Mouse (Mus musculus) embryonic facial prominence, embryonic 11.5 days (tissue): Measurements from ENCODE around the gene Tbl3. TPM values are rescaled to one million over a fixed set of nuclear protein-coding genes. Genes with fewer than 3 reads are reported as not detected.
"Not testable (repeated sequence)": the region's sequence is repeated elsewhere in the genome, so short reads cannot be mapped to it uniquely, and the experiment has no call there.

ENCODE experiments used
- ATAC-seq: fragments of 200-750 bp; cut with Nextera tagmentation; replicated peaks from 2 replicates; pipeline ENCODE4 v1.8.0; 2017; ENCODE audit warnings: low read depth; ENCODE audit not compliant: insufficient number of reproducible peaks, low FRiP score, low TSS enrichment
- DNase-seq: peaks from one replicate; pipeline ENCODE4 v3.0.0-alpha.2; 2015; ENCODE audit warnings: low spot score
- H3K27ac ChIP-seq: fragments of 300-500 bp; sonication (generic); replicated peaks from 2 replicates; pipeline ENCODE4 v1.5.1; 2014; ENCODE audit warnings: mild to moderate bottlenecking, low read depth, low read length, control low read depth
- H3K27me3 ChIP-seq: fragments of 300-500 bp; sonication (generic); 2 replicates; pipeline ENCODE4 v1.6.1; 2014; ENCODE audit warnings: mild to moderate bottlenecking, low read length, moderate library complexity, mixed read lengths; ENCODE audit not compliant: control insufficient read depth, insufficient read depth
- H3K36me3 ChIP-seq: fragments of 300-500 bp; sonication (generic); replicated peaks from 2 replicates; pipeline ENCODE4 v1.6.1; 2014; ENCODE audit warnings: low read depth, mild to moderate bottlenecking, low read length, moderate library complexity, mixed read lengths; ENCODE audit not compliant: control insufficient read depth, insufficient read depth
- H3K4me1 ChIP-seq: fragments of 300-500 bp; sonication (generic); 2 replicates; pipeline ENCODE4 v1.6.1; 2014; ENCODE audit warnings: low read length, mixed read lengths; ENCODE audit not compliant: control insufficient read depth, insufficient read depth
- H3K4me2 ChIP-seq: fragments of 300-500 bp; sonication (generic); 2 replicates; pipeline ENCODE4 v1.6.1; 2014; ENCODE audit warnings: low read depth, mild to moderate bottlenecking, control low read depth, low read length, moderate library complexity
- H3K4me3 ChIP-seq: fragments of 300-500 bp; sonication (generic); 2 replicates; pipeline ENCODE4 v1.5.1; 2014; ENCODE audit warnings: low read depth, low read length, control low read depth
- H3K9ac ChIP-seq: fragments of 300-500 bp; sonication (generic); replicated peaks from 2 replicates; pipeline ENCODE4 v1.6.1; 2014; ENCODE audit warnings: mild to moderate bottlenecking, control low read depth, low read length
- H3K9me3 ChIP-seq: fragments of 300-500 bp; sonication (generic); replicated peaks from 2 replicates; pipeline ENCODE4 v1.6.1; 2016; ENCODE audit warnings: mild to moderate bottlenecking, low read length, inconsistent platforms, mixed read lengths; ENCODE audit not compliant: control insufficient read depth
- WGBS: fragments of 180-500 bp; shearing (Covaris S2); extraction: QIAGEN DNeasy Blood & Tissue Kit; methylation state at CpG from one replicate; pipeline ENCODE4 v1.1.7; 2014; 5-methylcytosine and 5-hydroxymethylcytosine counted together
- polyA plus RNA-seq: library from polyadenylated mRNA; unstranded; fragments of >200 nt; fragmentation: Nextera tagmentation; extraction: Ambion mirVana; gene quantifications from 2 replicates; pipeline ENCODE4 v1.2.1, GENCODE M21; 2014

The Tbl3 gene
- polyA plus RNA-seq, 1 experiment from 2014 or later, result 102 TPM

DNA sequence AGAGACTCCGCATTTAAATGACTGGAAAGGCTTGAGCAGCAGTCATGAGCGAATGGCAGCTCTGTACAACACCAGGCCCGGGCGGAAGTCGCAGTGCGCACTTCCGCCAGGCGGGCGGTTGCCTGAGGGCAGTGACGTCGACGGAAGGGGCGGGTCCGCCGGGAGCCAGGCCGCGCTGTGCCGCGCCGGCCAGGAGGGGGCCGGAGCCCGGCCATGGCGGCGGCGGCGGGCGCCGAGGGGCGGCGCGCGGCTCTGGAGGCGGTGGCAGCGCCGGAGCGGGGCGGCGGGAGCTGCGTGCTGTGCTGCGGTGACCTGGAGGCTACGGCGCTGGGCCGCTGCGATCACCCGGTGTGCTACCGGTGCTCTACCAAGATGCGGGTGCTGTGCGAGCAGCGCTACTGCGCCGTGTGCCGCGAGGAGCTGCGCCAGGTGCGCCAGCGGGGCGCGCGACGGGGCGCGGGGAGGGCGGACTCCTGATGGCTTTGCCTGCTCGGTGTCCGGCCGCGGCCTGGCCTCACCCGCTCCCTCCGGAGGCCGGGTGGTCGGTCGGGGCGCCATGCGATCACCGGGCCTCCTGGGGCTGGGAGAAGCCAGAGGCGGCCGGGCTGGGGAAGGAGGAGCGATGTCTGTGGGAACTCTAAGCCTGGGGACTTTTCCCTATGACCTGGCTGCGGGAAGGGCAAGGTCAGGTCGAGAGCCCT, 37.8 kb downstream of the Tbl3 start, which contains the start of gene Zfp598:
Zfp598 (plus strand) TSS at position 143 of the 701 bp plus-strand sequence.
- H3K36me3 ChIP-seq, result no peaks in the 10 kb centered on the region
- no peaks in the 10 kb centered on the region for H3K27me3 ChIP-seq
- H3K9me3 ChIP-seq, result no peaks in the 10 kb centered on the region
- peak within 1 kb of the TSS; percentile 78 for H3K27ac ChIP-seq
- DNase-seq (peak; percentile 96), ATAC-seq (peak; percentile 95)
- peak within 1 kb of the TSS; percentile 97 for H3K9ac ChIP-seq
- H3K4me1 ChIP-seq, result peaks cover 5% of the 10 kb centered on the region; the same call in 1 of the 2 replicates
- peak within 1 kb of the TSS; percentile 90 for H3K4me3 ChIP-seq
- H3K4me2 ChIP-seq, result peak within 1 kb of the TSS; percentile 85
- under 1% methylated on average over 64 of the region's 80 CpGs for WGBS

DNA sequence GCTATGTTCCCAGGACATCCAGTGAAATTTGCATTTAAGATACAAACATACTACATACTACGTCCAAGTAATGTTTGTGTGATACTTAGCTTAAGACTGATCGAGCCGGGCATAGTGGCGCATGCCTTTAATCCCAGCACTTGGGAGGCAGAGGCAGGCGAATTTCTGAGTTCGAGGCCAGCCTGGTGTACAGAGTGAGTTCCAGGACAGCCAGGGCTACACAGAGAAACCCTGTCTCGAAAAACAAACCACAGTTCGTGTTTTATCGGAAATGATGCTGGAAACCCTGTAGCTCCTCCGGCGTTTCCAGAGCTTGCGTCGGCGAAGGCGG, 38.3 kb downstream of the Tbl3 start:
- DNase-seq, H3K4me1 ChIP-seq, H3K27me3 ChIP-seq, H3K36me3 ChIP-seq, H3K27ac ChIP-seq, H3K9me3 ChIP-seq: not testable (repeated sequence)
- ATAC-seq, result peak; percentile 10; the same call in 1 of the 2 replicates
- peak overlapping the region; percentile 85 for H3K4me2 ChIP-seq
- peak overlapping the region; percentile 97 for H3K9ac ChIP-seq
- 12% methylated on average over 15 of the region's 15 CpGs for WGBS
- H3K4me3 ChIP-seq, result peak overlapping the region; percentile 90

DNA sequence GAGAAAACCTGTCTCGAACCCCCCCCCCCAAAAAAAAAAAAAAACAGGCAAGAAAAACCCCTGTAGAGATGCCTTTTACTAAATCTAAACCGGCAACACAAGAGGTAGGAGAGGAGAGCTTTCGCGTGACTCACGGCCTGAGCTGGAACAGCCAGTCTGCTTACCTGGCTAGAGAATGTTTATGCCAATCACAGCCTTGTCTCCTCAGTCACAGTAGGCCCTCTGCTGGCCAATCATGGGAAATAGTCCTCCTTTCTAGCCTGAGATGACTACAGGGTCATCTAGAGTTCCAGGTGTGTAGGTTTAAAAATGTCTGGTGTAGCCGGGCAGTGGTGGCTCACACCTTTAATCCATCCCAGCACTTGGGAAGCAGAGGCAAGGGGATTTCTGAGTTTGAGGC, 40.0 kb downstream of the Tbl3 start:
- Histone ChIP-seq H3K4me2 (no peak overlapping the region), H3K4me3 (no peak overlapping the region), H3K27me3 (no peaks in the 10 kb centered on the region), H3K4me1 (peaks cover 5% of the 10 kb centered on the region; the same call in 1 of the 2 replicates), H3K9ac (no peak overlapping the region), H3K27ac (no peak overlapping the region), H3K9me3 (no peaks in the 10 kb centered on the region), H3K36me3 (no peaks in the 10 kb centered on the region)
- ATAC-seq (no peak), DNase-seq (peak; percentile 73)
- WGBS, result 33% methylated on average over 6 of the region's 6 CpGs

DNA sequence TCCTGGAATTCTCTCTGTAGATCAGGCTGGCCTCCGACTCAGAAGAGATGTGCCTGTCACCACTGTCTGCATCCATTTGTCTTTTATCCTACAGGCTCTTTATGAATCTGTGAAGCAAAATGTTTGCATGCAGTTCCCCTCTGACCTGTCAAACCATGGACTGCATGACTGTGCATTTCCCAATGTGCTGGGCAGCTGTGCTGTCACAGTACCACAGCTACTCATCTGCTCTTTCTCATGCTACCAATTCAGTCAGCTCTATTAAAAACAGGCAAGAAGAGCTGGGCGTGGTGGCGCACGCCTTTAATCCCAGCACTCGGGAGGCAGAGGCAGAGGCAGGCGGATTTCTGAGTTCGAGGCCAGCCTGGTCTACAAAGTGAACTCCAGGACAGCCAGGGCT, 40.4 kb downstream of the Tbl3 start:
- not testable (repeated sequence) for H3K4me1 ChIP-seq, H3K36me3 ChIP-seq, H3K27me3 ChIP-seq, H3K9ac ChIP-seq, ATAC-seq, H3K27ac ChIP-seq, H3K4me3 ChIP-seq, H3K9me3 ChIP-seq, DNase-seq, H3K4me2 ChIP-seq
- WGBS, result 69% methylated on average over 7 of the region's 7 CpGs

DNA sequence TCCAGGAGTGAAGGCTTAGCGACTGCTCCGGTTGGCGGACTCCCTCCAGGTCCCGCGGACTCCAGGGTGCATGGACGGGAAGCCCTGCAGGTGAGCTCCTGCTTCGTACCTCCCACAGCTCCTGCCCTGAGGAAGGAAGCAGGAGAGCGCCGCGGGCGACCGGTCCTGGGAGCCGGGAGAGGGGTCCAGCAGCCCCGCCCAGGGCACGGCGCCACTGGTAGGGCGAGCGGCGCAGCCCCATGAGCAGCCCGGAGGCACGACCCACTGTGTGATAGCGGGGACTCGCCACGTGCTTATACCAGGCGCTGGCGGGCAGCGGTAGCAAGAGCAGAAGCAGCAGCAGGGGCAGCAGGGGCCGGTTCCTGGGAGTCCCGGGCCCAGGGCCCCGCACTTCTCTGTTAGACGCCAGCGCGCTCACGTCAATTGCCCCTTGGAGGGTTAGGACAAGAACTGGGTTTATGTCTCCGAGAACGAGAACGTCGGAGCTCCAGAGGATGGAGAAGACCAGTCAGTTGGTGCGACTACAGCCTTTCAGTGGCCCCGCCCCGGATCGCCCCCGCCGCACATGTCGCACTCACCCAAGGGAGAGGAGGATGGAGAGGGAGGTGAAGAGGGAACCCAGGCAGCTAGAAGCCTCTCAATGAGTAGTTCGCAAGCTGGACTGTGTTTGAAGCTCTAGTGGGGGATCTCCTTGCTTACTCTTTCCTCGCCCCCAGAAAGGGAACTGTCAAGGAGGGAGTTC, 49.3 kb downstream of the Tbl3 start, which contains the start of gene Npw:
Npw (minus strand) TSS at position 441 of the 742 bp plus-strand sequence.
- Histone ChIP-seq H3K4me3 (peak within 1 kb of the TSS; percentile 38), H3K9ac (peak within 1 kb of the TSS; percentile 54), H3K4me1 (peaks cover 4% of the 10 kb centered on the region; the same call in 1 of the 2 replicates), H3K27ac (no peak within 1 kb of the TSS), H3K4me2 (peak within 1 kb of the TSS; percentile 91), H3K36me3 (no peaks in the 10 kb centered on the region), H3K9me3 (no peaks in the 10 kb centered on the region), H3K27me3 (peaks cover 32% of the 10 kb centered on the region)
- DNase-seq (peak; percentile 43), ATAC-seq (no peak)
- 2% methylated on average over 47 of the region's 47 CpGs for WGBS

DNA sequence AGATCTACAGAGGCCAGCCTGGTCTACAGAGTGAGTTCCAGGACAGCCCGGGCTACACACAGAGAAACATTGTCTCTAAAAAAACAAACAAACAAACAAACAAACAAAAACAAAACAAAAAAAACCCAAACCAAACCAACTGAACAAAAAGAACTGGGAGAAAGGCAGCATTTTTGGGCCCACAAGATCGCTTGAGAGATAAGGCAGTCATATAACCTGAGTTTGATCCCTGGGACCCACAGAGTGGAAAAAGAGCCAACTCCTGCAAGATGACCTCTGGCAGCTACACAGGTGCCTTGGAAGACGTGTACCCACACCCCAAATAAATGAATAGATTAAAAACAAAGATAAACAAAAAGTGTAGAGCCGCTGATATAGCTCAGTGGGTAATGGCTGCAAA, 52.5 kb downstream of the Tbl3 start:
- H3K4me3 ChIP-seq, result no peak overlapping the region
- no peaks in the 10 kb centered on the region for H3K9me3 ChIP-seq
- peaks cover 4% of the 10 kb centered on the region; the same call in 1 of the 2 replicates for H3K4me1 ChIP-seq
- H3K9ac ChIP-seq, result no peak overlapping the region
- no peaks in the 10 kb centered on the region for H3K36me3 ChIP-seq
- WGBS, result 66% methylated on average over 4 of the region's 4 CpGs
- peaks cover 32% of the 10 kb centered on the region for H3K27me3 ChIP-seq
- H3K27ac ChIP-seq, result no peak overlapping the region
- no peak for DNase-seq
- no peak overlapping the region for H3K4me2 ChIP-seq
- ATAC-seq, result no peak

DNA sequence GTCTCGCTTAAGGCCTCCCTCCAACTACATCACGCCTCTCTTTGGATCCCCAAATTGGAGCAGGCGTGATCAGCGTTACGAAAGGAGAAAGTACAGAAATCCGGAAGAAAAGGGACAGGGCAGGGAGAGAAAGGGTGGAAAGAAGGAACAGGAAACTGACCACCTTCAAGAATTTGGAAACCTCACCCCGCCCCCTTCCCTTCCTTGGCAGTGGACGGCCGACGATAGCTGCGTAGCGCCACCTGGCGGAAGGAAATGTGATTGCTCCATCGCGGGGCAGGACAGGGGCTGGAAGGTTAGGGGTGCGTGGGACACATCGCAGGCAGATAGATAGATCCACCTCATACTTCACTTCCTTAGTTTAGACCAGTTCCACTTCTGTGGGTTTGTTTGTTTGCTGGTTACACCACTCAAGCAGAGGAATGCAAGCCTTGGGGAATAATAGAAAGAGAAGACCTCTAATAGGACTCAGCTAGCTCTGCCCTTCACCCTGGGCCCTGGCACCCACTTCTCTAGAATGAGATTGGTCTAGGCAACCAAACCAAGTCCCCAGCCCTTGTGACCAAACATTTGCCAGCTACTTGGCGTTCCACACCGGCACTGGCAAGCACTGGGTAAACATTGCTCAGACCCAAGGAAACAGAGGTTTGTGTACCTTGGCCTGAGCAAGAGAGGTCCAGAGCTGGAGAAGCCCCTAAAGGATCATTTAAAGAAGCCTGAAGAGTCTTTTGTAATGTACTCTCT, 53.3 kb downstream of the Tbl3 start:
- H3K27ac ChIP-seq, result no peak overlapping the region
- peak overlapping the region; percentile 50 for H3K9ac ChIP-seq
- H3K4me2 ChIP-seq, result peak overlapping the region; percentile 54
- DNase-seq (peak; percentile 94), ATAC-seq (peak; percentile 40; the same call in 1 of the 2 replicates)
- H3K4me3 ChIP-seq, result peak overlapping the region; percentile 25; the same call in 1 of the 2 replicates
- H3K9me3 ChIP-seq, result no peaks in the 10 kb centered on the region
- WGBS, result 7% methylated on average over 19 of the region's 19 CpGs
- H3K4me1 ChIP-seq, result peaks cover 4% of the 10 kb centered on the region; the same call in 1 of the 2 replicates
- H3K36me3 ChIP-seq, result no peaks in the 10 kb centered on the region
- peaks cover 28% of the 10 kb centered on the region for H3K27me3 ChIP-seq
